Mouse (Mus musculus) layer of hippocampus, adult 9-10 months (tissue): Measurements from ENCODE around the gene Gm49368.
"Not testable (repeated sequence)": the region's sequence is repeated elsewhere in the genome, so short reads cannot be mapped to it uniquely, and the experiment has no call there.

Source experiments
- DNase-seq: peaks from one replicate; pipeline ENCODE4 v3.0.0; 2022; ENCODE audit warnings: low spot score

Gene Gm49368

GRCm38 (mm10) chr7:128062456-128062855 lies at the start of gene Gm49368, which contains the start of gene Itgam:
Gm49368 (plus strand) TSS chr7:128062683.
Itgam (plus strand) TSS chr7:128062640.
- DNase-seq, result no peak

GRCm38 (mm10) chr7:128013116-128013515 lies 49.4 kb upstream of the Gm49368 start:
- DNase-seq, result no peak

GRCm38 (mm10) chr7:128016134-128016533 lies 46.3 kb upstream of the Gm49368 start:
- not testable (repeated sequence) for DNase-seq

- DNase-seq, result no peak
Observed at GRCm38 (mm10) chr7:128016650-128017049, 45.8 kb upstream of the Gm49368 start.

GRCm38 (mm10) chr7:128018275-128018674 lies 44.2 kb upstream of the Gm49368 start:
- no peak for DNase-seq

- DNase-seq, result no peak
Observed at GRCm38 (mm10) chr7:128019187-128019586, 43.3 kb upstream of the Gm49368 start.

- DNase-seq, result no peak
Observed at GRCm38 (mm10) chr7:128022974-128023373, 39.5 kb upstream of the Gm49368 start.

GRCm38 (mm10) chr7:128023565-128023964 lies 38.9 kb upstream of the Gm49368 start:
- no peak for DNase-seq

- no peak for DNase-seq
Observed at GRCm38 (mm10) chr7:128024364-128024763, 38.1 kb upstream of the Gm49368 start.

GRCm38 (mm10) chr7:128024932-128025331 lies 37.6 kb upstream of the Gm49368 start:
- no peak for DNase-seq

- no peak for DNase-seq
Observed at GRCm38 (mm10) chr7:128025381-128025780, 37.1 kb upstream of the Gm49368 start.

GRCm38 (mm10) chr7:128031403-128031976 lies 31.0 kb upstream of the Gm49368 start:
- DNase-seq, result no peak

- DNase-seq, result no peak
Observed at GRCm38 (mm10) chr7:128032290-128032988, 30.0 kb upstream of the Gm49368 start.

GRCm38 (mm10) chr7:128032989-128033293 lies 29.5 kb upstream of the Gm49368 start:
- DNase-seq, result no peak

- DNase-seq, result no peak
Observed at GRCm38 (mm10) chr7:128033616-128034015, 28.9 kb upstream of the Gm49368 start.

GRCm38 (mm10) chr7:128042161-128042820 lies 20.2 kb upstream of the Gm49368 start:
- DNase-seq, result not testable (repeated sequence)

GRCm38 (mm10) chr7:128044142-128044785 lies 18.2 kb upstream of the Gm49368 start:
- DNase-seq, result no peak

- DNase-seq, result no peak
Observed at GRCm38 (mm10) chr7:128045640-128046039, 16.8 kb upstream of the Gm49368 start.

- no peak for DNase-seq
Observed at GRCm38 (mm10) chr7:128048819-128049218, 13.7 kb upstream of the Gm49368 start.

- DNase-seq, result no peak
Observed at GRCm38 (mm10) chr7:128049254-128049653, 13.2 kb upstream of the Gm49368 start.

- DNase-seq, result no peak
Observed at GRCm38 (mm10) chr7:128050739-128051138, 11.7 kb upstream of the Gm49368 start.

- no peak for DNase-seq
Observed at GRCm38 (mm10) chr7:128053061-128053460, 9.4 kb upstream of the Gm49368 start.

- no peak for DNase-seq
Observed at GRCm38 (mm10) chr7:128056917-128057444, 5.5 kb upstream of the Gm49368 start.
